Mouse (Mus musculus) layer of hippocampus, postnatal 36 days (tissue): ENCODE results near the gene Adarb2. TPM values are rescaled to one million over a fixed set of nuclear protein-coding genes. Genes with fewer than 3 reads are reported as not detected.

Experiments
- DNase-seq, 2 experiments: peaks; one replicate each; pipeline ENCODE4 v3.0.0; 2022
- total RNA-seq, 2 experiments: library from RNA; stranded (reverse); gene quantifications; 2 replicates each; pipeline ENCODE4 v1.2.3; 2021

Gene Adarb2
- total RNA-seq, 2 experiments from 2014 or later: 39.9 to 43.0 TPM

DNA sequence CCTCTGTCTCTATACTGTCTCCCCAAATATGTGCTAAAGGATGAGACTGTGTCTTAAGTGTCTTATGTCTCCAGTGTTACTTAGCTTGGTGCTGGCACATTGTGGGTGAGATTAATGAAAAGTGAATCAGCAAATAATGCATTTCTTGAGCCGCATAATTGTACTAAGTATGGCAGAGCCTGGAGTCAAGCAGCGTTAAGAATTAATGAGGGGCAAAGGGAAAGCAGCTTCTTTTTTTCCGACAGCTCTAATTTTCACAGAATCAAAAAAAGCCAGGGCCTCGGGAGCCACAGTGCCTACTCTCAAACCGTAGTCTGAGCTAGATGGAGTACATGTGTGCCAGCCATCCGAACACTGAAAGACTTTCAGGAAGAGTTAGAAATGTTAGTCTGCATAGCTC is 488.8 kb downstream of the Adarb2 start:
- no peak for DNase-seq

DNA sequence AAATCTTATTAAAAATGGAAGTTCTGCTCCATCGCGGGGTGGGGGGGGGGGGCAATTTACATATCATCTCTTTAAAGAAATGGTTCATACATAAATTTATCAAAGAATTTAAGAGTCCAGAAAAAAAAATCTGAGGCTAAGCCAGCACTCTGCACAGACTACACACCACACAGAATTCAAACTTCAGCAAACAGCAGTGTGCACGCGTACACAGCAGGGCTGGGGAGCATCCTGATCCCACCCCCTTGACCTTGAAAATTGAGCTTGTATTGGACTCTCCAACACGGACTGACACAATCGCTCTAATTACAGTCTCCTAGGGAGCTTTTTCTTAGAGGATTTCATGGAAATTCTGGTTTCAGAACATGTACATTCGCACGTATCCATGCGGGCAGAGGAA is 490.1 kb downstream of the Adarb2 start:
- no peak for DNase-seq

- DNase-seq: no peak
Observed at GRCm38 (mm10) chr13:8698451-8698850, 495.8 kb downstream of the Adarb2 start.

GRCm38 (mm10) chr13:8699831-8700230 is 497.2 kb downstream of the Adarb2 start:
- no peak for DNase-seq

GRCm38 (mm10) chr13:8700981-8701380 is 498.3 kb downstream of the Adarb2 start:
- no peak for DNase-seq

DNA sequence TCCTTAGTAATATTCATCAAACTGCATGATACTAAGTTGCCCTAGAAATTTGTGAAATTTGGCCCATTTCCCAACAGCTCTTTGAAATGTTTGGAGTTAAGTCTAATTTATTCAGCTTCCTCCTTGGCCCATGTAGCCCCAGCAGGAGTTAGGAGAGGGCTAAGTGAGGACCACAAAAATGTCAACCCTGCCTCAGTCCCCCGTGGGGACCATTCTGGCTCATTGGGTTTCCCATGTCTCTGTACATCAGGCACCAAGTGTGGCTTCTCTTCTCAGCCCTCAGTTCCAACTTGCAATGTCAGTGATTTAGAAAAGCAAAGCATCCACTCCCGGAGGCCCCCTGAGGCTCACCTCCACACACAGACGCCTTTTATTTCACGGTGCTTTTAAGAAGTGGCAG is 502.6 kb downstream of the Adarb2 start:
- DNase-seq: no peak

DNA sequence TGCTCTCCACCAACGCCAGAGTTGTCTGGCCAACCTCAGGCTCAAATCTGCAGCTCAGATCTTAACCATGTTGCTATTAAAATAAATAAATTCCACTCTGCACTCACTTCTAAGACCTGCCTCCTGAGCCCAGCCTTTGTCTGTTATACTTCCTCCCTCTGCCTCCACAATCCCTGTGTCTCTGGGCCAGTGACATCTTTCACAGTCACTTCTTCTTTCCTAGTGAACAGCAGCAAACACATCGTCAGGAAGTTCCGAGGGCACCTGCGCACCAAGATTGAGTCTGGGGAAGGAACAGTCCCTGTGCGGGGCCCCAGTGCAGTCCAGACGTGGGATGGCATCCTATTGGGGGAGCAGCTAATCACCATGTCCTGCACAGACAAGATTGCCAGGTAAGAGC is 510.7 kb downstream of the Adarb2 start:
- DNase-seq: no peak

DNA sequence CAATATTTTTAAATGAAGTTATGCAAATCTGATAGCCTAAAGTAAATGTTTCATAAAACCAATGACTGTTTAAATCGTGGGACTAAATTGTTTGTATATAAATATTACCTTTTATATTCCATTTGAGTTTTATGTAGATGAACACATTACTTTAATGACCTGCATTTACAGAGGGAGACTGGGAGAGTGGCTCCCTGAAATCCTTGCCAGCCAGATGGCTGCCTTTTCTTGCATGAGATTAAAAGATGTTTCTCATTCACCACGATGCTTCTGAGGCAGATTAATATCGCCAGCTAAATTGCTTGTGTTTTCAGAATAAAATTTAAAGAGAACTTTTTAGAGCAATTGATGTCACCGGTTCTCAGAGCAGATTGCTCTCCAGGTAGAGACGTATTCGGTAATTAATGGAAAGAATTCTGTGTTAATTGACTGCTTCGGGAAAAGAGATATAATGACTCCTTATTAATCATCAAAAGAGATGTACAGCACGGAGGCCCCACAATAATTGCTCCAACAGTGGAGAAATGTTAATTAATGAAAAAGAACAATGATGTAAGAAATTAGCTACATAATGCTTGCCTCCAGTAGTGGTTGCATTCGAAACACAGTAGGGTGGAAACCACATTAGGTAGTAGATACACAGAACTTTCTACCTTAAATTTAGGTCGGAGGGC is 527.4 kb downstream of the Adarb2 start:
- DNase-seq: no peak

GRCm38 (mm10) chr13:8737139-8737865 is 534.6 kb downstream of the Adarb2 start:
- peak; percentile 17 to 18 for DNase-seq

DNA sequence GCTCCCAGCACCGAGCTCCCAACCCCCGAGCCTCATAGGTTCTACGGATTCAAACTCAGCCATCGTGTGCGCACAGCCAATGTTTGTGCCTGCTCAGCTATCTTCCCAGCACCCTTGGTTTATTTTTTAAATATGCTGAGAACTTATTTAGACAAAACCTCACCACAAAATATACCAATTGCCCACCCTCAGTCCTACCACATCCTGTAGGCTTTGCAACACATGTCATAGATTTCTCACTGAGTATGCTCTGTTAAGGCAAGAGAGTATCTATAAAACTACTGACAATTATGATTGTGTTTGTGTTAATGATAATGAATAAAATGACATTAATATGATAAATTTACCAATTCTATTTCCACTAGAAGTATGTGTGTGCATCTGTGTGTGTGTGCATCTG is 540.1 kb downstream of the Adarb2 start:
- no peak for DNase-seq

DNA sequence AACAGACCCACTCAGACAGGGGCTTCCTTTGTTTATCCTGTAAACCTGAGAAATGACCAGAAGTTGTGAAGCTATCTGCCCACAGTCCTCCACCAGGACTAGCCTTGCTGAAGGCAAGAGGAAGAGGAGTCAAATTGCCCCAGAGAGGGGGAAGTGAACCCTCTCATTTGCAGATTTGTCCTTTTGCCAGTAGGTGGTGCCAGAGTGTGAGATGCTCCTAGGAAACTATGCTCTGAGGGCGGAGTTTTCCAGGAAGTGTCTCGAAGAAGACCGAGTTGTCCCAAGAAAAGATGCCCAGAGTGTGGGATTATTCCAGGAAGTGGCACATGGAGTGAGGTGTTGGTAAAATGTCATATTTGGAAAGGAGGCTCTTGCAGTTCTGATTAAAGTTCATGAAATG is 541.9 kb downstream of the Adarb2 start:
- peak in 1 of 2 experiments; percentile 7 for DNase-seq

GRCm38 (mm10) chr13:8745596-8745995 is 542.9 kb downstream of the Adarb2 start:
- DNase-seq: no peak

DNA sequence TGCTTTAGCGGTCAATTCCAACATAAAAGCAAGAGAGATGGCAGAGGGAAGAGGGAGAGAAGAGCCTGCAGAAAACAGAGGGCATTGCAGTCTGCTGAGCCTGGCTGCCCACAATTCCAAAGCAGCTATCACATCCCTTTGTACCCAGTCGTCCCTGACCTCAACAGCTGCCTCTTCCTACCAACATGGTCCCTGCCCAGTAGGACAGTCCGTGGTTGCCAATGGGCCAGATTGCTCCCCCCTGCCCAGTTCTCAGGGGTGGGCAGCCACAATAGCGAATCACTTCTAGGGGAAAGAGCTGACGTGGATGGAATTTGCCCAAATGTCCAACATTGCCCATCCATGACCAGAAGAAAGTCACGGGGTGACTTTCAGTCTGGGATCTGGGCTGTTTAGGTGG is 546.8 kb downstream of the Adarb2 start:
- no peak for DNase-seq

- no peak for DNase-seq
Observed at GRCm38 (mm10) chr13:8760940-8761339, 558.3 kb downstream of the Adarb2 start.

GRCm38 (mm10) chr13:8769654-8770227 is 567.1 kb downstream of the Adarb2 start:
- DNase-seq: no peak

DNA sequence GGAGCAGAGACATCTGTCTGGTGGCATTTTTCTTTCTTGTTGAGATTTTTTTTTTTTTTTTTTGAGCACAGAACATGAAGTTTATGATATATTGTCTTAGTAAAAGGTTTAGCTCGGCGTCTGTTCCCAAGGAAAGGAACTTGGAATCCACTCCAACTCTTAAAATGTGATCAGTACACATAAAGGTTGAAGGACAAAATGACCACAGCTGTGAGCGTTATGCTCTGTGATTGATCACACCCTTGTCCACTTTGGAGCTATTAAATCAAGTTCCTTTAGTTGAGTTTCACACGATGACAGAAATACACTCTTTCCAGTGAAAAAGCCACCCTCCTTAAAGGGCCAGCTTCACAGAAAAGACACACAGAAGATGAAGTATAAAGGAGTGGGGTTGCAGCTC is 568.0 kb downstream of the Adarb2 start:
- no peak for DNase-seq

DNA sequence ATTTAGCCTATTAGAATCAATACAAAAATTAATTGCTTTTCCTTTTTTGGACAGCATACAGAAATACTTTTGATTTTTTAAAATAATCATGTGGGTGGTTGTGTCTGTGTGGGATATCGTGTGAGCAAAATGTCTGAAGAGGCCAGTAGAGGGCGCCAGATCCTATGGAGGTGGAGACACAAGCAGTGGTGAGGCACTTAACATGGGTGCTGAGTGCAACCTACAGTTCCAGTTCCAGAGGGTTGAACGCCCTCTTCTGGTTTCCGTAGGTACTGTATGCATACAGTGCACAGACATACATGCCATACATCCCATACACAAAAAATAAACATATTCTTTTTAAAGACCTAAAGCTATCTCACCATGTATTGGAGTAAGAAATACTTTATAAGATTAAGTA is 577.8 kb downstream of the Adarb2 start:
- DNase-seq: peak in 1 of 2 experiments; percentile 26

GRCm38 (mm10) chr13:8782636-8783035 is 580.0 kb downstream of the Adarb2 start:
- no peak for DNase-seq

DNA sequence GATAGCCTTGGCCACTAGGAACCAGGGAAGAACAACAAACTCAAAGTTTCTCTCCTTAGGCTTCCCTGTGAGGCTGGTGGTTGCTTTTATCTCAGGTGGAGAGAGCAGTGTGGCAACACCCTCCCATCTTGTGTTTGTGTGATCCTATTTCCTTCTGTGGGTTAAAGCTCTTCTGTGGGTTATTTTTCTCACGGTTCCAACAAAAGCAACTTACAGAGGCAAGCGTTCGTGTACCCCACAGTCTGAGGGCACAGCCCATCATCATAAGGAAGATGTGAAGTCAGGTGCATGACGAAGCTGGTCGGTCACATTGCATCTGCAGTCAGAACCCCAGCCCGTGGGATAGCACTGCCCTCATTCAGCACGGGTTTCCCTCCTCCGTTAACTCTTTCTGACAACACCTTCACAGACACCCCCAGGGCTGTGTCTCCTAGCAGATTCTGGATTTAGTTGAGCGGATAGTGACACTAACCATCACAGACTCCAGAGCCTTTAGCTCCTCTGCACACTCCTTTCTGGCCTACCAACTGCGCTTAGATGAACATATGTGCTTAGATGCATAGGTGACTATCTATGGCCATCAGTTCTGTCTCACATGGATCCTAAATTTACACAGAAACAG is 581.1 kb downstream of the Adarb2 start:
- no peak for DNase-seq

GRCm38 (mm10) chr13:8784308-8785061 is 581.8 kb downstream of the Adarb2 start:
- DNase-seq: no peak

GRCm38 (mm10) chr13:8785185-8785584 is 582.5 kb downstream of the Adarb2 start:
- DNase-seq: peak; percentile 32 to 37

DNA sequence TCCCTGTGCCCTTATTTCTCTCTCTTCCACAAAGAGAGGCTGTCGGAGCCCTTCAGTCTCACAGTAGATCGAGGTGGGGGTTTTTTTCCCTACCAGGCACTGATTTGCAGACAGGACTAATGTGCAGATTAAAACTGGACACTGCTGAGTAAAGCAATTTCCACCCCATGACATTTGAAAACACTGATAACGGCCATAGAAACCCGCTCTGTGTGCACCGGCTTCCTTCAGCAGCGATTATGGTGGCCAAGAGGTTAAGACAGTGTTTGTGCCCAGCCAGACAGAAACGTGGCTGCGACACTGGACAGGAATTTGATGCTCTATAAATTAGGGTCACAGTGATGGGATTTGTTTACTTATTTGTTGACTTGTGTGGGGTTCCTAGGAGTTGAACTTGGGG is 590.6 kb downstream of the Adarb2 start:
- no peak for DNase-seq

- DNase-seq: no peak
Observed at GRCm38 (mm10) chr13:8800576-8800975, 597.9 kb downstream of the Adarb2 start.
